Mouse (Mus musculus) erythroblast, adult 5-6 weeks (primary cell): ENCODE measurements around the gene Col28a1. TPM values are rescaled to one million over a fixed set of nuclear protein-coding genes. Genes with fewer than 3 reads are reported as not detected.
A peak's percentile ranks its signal among the peaks of the same experiment; 100 is the strongest.

ENCODE experiments used
- ATAC-seq: replicated peaks from 2 replicates; pipeline ENCODE4 v1.8.0; 2016; ENCODE audit warnings: moderate number of reproducible peaks, mild to moderate bottlenecking, moderate TSS enrichment, inconsistent platforms; ENCODE audit not compliant: poor library complexity, low FRiP score, severe bottlenecking
- total RNA-seq, 2 experiments: library from RNA; stranded (forward) in 1 of 2; stranded (reverse) in 1 of 2; fragments of 150-400 nt in 1 of 2; fragments of 200-764, 138-1000 nt in 1 of 2; gene quantifications; 2 replicates each; pipeline versions ENCODE4 v1.2.3 to v1.2.4; 2015 to 2017; ENCODE audit warnings: low replicate concordance in 2 of 2

The Col28a1 gene
- total RNA-seq (2015; ENCODE audit: low replicate concordance): not detected in 2 replicates
- total RNA-seq (2017; ENCODE audit: low replicate concordance): not detected in 2 replicates

- no peak for ATAC-seq
Observed at GRCm38 (mm10) chr6:8192517-8192916, at the start of gene Col28a1. Gene Col28a1, minus strand, starts transcription at chr6:8192617.

GRCm38 (mm10) chr6:8228596-8228995 lies 36.2 kb upstream of the Col28a1 start:
- ATAC-seq: no peak

DNA sequence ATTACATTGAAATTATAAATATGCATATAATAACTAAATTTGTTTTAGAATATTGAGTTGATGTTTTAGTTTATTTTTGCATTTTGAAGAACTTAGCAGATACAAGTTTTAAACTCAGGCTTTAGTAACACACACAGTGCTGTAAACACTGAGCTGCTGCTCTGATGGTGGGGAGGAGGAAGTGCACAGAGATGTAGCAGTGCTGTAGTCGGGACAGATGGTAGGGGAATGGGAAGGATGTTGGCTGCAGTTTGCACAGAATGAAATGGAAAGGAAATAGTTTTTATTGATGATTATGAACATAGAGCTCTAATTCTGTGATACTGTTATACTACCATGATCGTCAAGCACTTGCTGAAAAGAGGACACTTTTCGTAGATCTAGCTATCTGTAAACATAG lies 34.6 kb upstream of the Col28a1 start:
- ATAC-seq: no peak

GRCm38 (mm10) chr6:8210661-8211060 lies 18.2 kb upstream of the Col28a1 start:
- no peak for ATAC-seq

- ATAC-seq: peak; percentile 24
Observed at GRCm38 (mm10) chr6:8209866-8210186, 17.4 kb upstream of the Col28a1 start.

DNA sequence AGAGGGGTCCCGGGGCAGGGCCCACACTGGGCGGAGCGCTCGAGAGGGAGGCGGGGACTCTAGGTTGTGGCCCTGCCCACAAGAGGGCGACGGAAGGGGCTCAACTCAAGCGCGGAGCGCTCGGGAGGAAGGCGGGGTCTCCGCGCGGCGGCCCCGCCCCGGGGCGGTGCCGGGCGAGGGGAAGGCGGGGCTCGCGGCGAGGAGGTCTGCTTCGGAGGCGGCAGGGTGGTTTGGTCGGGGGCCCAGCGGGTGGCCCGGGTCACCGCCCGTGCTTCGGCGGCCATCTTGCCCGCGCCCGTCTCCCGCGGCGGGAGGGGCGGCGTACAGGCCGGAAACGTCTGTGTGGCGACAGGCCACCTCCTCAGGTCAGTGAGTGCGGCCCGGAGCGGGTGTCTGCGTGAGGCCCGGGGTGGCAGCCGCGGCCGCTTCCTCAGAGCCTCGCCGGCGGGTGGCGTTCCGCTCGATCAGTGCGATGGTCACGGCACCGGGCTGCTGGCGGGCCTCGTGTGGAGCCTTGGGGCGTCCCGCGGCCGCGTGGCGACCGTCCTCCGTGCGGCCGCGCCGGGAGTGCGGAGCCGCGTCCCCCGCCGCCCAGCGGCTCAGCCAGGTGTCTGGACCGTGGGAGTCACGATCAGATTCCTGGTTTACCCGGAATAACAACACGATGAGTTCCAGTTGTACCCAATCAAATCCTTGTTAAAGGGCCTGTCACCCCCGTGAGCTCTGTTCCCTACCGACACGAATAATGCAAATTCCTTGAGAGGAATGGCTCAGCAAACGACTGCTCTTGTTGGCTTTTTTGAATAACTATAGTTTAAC lies 16.8 kb upstream of the Col28a1 start, which contains the start of gene Mios:
Mios (plus strand) TSS at position 176 of the 819 bp plus-strand sequence.
- peak; percentile 92 for ATAC-seq

DNA sequence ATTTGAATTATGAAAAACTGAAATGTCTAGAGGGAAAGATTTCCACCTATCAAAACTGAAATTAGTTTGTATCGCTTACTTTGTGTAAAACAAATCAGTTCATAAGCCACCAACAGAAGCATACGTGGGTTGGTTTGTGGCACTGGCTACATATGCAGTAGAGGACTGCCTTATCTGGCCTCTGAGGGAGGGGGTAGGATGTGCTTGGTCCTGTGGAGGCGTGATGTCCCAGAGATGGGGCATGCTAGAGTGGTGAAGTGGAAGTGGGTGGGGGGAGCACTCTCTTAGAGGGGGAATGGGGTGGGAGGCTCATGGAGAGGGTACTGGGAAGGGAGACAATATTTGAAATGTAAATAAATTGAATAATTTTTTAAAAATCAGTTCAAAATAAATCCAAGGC lies 2.5 kb downstream of the Col28a1 start:
- no peak for ATAC-seq

DNA sequence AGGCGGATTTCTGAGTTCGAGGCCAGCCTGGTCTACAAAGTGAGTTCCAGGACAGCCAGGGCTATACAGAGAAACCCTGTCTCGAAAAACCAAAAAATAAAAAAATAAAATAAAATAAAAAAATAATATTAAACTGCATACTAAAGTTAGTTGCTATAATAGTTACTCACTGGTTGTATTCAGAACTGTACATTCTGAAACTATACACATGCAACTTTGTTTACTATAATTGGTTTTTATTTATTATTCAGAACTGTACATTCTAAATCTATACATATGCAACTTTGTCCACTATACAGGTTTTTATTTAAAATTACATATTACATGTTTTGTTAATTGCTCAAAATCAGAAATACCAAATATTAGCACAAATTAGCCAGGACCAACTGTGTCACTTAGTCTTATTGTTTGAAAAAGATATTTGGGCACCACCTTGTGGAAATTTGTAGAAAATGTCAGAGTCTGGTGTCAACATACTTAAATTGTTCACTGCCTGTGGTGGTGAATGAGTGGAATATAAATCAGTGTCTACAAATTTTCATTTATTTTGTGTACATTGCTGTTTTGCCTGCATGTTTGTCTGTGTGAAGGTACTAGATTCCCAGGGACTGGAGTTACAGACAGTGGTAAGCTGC lies 3.7 kb downstream of the Col28a1 start:
- no peak for ATAC-seq

DNA sequence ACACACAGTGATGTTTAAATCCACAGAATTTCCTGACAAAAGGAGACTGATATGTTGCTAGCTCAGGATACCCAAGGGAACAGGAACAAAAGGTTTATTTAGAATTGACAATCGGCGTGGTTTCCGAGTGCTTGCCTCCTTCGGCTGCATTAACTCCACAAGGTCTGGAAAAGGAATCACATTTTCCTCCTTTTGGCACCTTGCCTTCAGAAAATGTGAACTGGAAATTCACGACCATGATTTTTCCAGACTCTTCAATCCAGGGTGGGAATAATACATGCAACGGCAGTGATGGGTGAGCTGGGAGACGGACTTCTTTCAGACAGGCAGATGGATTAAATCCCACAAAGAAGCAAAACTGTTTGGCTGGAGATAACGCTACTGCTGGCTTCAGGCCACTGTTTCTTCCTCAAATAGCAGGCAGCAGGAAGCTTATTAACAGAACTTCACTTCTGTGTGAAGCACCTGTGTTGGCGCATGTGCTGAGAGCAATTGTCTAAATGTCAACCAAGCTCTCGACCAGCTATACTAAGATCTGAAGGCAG lies 13.9 kb downstream of the Col28a1 start:
- no peak for ATAC-seq

GRCm38 (mm10) chr6:8176116-8176515 lies 16.3 kb downstream of the Col28a1 start:
- ATAC-seq: no peak

GRCm38 (mm10) chr6:8175346-8175745 lies 17.1 kb downstream of the Col28a1 start:
- no peak for ATAC-seq

- ATAC-seq: no peak
Observed at GRCm38 (mm10) chr6:8174062-8174461, 18.4 kb downstream of the Col28a1 start.

- ATAC-seq: no peak
Observed at GRCm38 (mm10) chr6:8172101-8172500, 20.3 kb downstream of the Col28a1 start.

- ATAC-seq: no peak
Observed at GRCm38 (mm10) chr6:8164741-8165140, 27.7 kb downstream of the Col28a1 start.

DNA sequence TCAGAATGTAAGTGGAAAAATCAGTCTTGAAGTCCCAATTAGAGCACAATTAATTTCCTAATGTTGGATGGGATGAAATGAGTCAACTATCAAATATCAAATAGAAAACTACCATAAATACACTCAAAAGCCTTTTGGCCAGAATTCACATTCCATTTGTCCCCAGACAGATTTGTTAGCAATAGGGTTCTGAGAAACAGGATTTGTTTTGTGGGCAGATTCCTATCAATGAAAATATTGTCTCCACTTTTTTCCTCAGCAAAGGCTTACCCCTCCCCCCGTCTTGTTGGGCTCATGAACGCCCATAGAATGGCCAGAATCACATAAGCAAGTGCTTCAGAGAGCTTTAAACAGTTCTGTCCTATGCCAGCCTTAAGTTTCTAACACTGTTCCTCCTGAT lies 32.4 kb downstream of the Col28a1 start:
- no peak for ATAC-seq

DNA sequence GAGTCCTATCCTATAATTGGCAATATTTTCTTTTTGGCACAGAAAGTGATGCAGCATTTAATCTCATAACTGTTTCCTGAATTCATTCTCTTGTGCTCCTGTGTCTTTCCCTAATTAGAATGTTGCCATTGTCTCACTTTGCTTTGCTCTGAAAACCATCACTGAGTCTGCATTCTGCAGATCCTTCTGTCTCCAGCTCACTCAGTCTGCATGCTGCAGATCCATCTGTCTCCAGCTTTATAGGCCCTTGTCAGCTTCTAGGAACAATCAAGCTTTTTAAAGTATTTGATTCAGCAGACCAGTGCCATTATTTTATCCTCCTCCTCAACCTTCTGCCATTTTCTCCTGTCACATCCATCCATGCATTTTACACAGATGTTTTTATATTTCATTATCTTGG lies 35.3 kb downstream of the Col28a1 start:
- ATAC-seq: no peak

DNA sequence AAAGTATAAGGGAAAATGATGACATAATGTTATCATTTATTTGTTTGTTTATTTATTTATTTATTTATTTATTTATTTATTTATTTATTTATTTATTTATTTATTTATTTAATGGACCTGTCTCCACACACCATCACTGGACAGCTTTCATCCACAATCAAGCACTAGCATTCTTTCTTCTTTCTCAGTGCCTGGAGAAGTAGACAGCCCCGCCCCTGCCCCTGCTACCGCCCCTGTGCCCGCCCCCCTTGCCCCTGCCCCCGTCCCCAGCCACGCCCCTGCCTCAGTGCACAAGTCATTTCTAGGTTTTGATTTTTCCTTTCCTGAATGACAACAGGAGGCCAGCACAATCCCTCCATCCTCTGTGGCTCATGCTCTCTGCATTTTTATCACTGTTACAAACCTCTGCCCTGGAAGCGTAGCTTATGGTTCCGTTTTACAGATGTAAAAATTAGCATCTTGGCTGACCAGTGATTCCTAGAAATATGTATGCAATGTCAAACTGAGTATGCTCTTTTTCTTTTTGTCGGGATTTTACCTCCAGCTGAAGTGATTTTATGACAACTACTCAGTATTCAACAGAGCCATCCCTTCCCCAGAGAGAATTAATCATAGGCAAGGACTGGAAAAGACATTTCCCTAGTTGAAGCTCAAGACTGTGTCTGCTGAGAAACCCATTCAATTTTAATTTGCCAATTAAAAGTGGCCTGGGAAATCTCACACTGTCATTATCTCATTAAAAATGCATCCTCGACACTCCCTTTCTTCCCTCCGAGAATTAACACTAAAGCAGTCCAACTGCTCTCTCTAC lies 39.7 kb downstream of the Col28a1 start:
- no peak for ATAC-seq

DNA sequence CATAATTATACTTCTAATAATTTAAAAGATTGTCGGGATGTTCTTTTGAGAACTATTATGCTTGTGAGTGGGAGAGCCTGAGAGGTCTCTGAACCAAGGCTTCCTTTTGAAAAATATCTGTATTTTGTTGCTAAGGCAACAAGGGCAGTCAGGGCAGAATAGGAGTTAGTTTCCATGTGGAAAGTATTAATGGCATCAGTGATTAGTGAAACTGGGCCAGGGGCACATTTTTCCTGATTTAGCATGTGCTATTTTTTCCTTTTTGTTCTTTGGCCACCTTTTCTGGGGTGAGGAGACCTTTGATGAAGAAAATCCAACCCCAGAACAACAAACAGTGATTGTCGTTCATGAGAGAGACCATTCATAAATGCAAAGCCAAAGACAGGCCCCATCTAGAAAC lies 43.5 kb downstream of the Col28a1 start:
- ATAC-seq: no peak

DNA sequence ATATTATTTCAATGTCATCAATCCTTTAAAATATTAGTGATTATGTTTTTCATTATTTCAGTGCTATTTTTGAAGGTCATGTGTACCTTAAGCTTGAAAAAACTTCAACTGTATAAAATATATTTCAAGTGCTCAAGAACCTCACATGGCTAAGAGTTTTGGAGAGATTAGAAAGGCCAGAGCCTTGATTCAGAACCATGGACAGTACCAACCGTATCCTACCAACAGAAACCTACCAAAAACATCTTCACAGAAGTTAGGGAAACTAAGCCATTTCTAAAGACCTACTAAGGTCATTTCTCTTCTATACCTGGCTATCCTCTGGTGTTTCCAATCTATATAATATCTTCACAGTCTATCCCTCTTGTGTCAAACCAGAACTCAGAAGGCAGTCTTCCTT lies 50.5 kb downstream of the Col28a1 start:
- ATAC-seq: no peak

DNA sequence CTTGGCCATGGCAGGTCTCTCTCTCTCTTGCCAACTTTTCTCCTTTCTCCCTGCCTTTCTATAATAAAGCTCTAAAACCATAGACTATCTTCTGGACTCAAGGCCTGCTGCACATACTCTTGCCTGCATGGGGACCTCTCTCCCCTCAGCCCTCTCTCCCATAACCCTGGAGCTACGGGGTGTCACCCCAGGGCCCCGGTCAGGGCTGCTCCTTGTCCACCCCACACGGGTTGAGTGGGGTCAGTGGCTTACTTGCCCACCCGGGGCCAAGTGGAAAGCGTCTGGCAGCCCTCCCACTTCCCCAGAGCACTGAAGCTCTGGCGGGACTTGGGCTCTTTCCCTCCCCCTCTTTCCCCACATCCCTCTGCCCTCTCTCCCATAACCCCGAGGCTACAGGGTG lies 62.3 kb downstream of the Col28a1 start:
- no peak for ATAC-seq
